In genomic region chr4:53660711-53661110, GRCm38 (mm10) we compare ENCODE assay signal across 23 mouse cellular contexts.
"Had no signal": no experiment of that assay in that cellular context is flagged by ENCODE, and none has a peak within 500 bp of the region (broad histone marks: within the 10 kb centered on the region; RNA-seq: fewer than 3 reads in every experiment).

No protein-coding gene starts in this region.

- ATAC-seq: hindbrain, embryonic 16.5 days; inflammation-experienced regulatory T-cells, adult 6 months; intestine, embryonic 15.5 days; intestine, postnatal 0 days had no signal

- H3K27me3 ChIP-seq: heart, embryonic 12.5 days; hindbrain, embryonic 12.5 days; intestine, embryonic 15.5 days; limb, embryonic 12.5 days had no signal

- H3K4me2 ChIP-seq: heart, embryonic 12.5 days; hindbrain, embryonic 12.5 days; hindbrain, embryonic 14.5 days; intestine, embryonic 15.5 days; limb, embryonic 12.5 days had no signal

- H3K4me3 ChIP-seq: heart, adult 2 months; heart, embryonic 10.5 days; heart, embryonic 12.5 days; hindbrain, embryonic 10.5 days; hindbrain, embryonic 12.5 days; intestine, embryonic 15.5 days; layer of hippocampus, adult 2 months; left cerebral cortex, adult 2 months; limb, embryonic 10.5 days; limb, embryonic 12.5 days had no signal

- DNase-seq: gastrocnemius, postnatal 14 days; gastrocnemius, postnatal 36 days; heart, adult 2 months; heart, postnatal 10 days; heart, postnatal 4 days; kidney, adult 18-20 months; kidney, adult 8-10 months; kidney, postnatal 10 days; kidney, postnatal 25 days; kidney, postnatal 4 days had no signal

- H3K9me3 ChIP-seq: heart, embryonic 10.5 days; heart, embryonic 12.5 days; hindbrain, embryonic 10.5 days; hindbrain, embryonic 12.5 days; intestine, embryonic 15.5 days; limb, embryonic 10.5 days; limb, embryonic 12.5 days had no signal

- H3K4me1 ChIP-seq: hindbrain, embryonic 10.5 days; hindbrain, embryonic 12.5 days; intestine, embryonic 15.5 days; limb, embryonic 10.5 days; limb, embryonic 12.5 days had no signal

- H3K9ac ChIP-seq: heart, embryonic 12.5 days; hindbrain, embryonic 12.5 days; hindbrain, embryonic 14.5 days; intestine, embryonic 15.5 days; limb, embryonic 12.5 days had no signal

- H3K27ac ChIP-seq: heart, adult 2 months; heart, embryonic 10.5 days; hindbrain, embryonic 10.5 days; hindbrain, embryonic 12.5 days; hindbrain, embryonic 14.5 days; intestine, embryonic 15.5 days; layer of hippocampus, adult 2 months; left cerebral cortex, adult 2 months; limb, embryonic 10.5 days; limb, embryonic 12.5 days had no signal
